Mouse (Mus musculus) bone marrow, adult 2 months (tissue): ENCODE results near the gene Dgat2l6.

Experiments used
- CTCF ChIP-seq: fragments of 200-500 bp; IDR thresholded peaks from 2 replicates; pipeline ENCODE4 v1.5.1; 2011; ENCODE audit warnings: low read length, control low read depth; ENCODE audit not compliant: control insufficient read depth, insufficient read depth
- POLR2A ChIP-seq: fragments of 200-500 bp; IDR thresholded peaks from 2 replicates; pipeline ENCODE4 v1.6.1; 2011; ENCODE audit warnings: low read depth, mild to moderate bottlenecking, control low read depth, low read length, borderline replicate concordance; ENCODE audit not compliant: control insufficient read depth

- TF ChIP-seq CTCF = no peak
- no peak for TF ChIP-seq POLR2A
These were observed 14.7 kb upstream of the Dgat2l6 start for GRCm38 (mm10) chrX:100509921-100510320.
